Mouse (Mus musculus) kidney, postnatal 14 days (tissue): Measurements from ENCODE around the gene N6amt1.

Experiments used
- DNase-seq: peaks from one replicate; pipeline ENCODE4 v3.0.0; 2022; ENCODE audit warnings: mixed read lengths

N6amt1 gene

DNA sequence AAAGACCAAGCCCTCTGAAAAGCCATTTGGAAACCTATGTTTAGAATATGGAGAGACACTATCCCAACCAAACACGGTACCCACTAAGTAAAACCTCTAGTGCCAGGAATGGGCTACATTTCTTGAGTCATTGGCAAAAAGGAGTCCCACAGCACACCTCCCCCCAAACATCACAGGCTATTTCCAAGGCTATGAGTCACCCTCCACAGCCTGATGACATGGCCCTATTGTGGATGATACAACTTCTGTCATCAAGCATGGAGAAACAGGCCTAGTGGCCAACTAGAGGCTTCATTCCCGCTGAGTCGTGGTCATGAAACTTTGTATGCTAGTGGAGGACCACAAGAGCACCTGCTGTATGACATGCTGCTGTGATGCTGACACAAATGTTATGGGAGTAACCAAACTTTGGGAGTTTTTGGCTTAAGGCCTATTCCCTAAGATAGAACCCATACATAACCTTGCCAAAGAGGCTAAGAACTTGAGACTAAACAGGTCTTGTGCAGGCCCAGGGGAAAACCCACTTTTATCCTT is 33.5 kb downstream of the N6amt1 start:
- DNase-seq: no peak

DNA sequence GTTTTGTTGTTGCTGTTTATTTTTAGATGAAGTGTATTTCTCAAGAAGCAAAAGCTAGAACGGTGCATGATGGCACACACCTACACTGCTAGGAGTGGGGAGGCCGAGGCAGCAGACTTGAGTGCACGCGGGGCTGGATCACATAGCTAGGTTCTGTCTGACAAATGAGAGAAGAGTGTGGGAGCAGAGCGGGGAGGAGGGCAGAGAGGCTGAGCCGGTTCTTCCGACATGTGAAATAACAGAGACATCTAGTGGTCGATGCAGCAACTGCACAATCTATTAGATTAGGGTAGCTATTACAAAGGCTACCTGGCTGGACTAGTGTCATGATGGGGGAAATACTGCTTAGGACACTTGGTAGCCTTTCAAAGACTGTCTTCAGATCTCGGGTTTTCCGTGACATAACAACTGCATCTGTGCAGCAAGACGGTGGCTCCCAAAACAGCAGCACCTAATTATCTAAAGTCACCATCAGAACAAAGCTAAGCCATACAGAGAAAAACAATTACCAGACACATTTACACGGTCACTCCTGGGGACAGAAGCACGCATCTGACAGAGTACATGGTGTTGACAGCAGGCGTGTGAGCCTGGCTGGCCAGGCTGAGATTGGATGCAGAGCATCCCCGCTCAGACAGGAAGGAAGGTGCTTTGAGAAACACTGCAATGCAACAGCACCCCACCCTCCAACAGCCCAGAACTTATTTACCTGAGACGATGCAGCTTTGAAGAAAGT is 40.0 kb downstream of the N6amt1 start:
- DNase-seq: peak; percentile 77

DNA sequence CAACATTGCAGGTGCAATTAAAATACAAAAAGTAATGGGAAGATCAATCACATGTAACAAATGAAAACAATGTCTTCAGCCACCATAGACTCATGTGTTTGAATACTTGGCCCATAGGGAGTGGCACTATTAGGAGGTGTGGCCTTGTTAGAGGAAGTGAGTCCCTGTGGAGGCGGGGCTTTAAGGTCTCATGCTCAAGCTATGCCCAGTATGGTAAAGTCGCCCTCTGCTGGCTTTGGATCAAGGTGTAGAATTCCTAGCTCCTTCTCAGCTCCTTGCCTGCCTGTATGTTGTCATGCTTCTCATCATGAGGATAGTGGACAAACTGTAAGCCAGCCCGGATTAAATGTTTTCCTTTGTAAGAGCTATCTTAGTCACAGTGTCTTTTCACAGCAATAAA is 51.0 kb downstream of the N6amt1 start:
- DNase-seq: peak; percentile 17
